Mouse (Mus musculus): ENCODE measurements around the gene Lck.

The Lck gene

GRCm38 (mm10) chr4:129584884-129585608 lies 11.6 kb upstream of the Lck start:
- DNase-seq (ENCODE audit: low spot score), result peak; percentile 72

GRCm38 (mm10) chr4:129584370-129584769 lies 10.9 kb upstream of the Lck start:
- DNase-seq (ENCODE audit: low spot score), result no peak

GRCm38 (mm10) chr4:129582251-129582650 lies 8.8 kb upstream of the Lck start:
- DNase-seq (ENCODE audit: low spot score), result no peak

GRCm38 (mm10) chr4:129580347-129580746 lies 6.9 kb upstream of the Lck start:
- no peak for DNase-seq (ENCODE audit: low spot score)

- DNase-seq (ENCODE audit: low spot score), result no peak
These were observed 5.0 kb upstream of the Lck start, which contains the start of gene Fam167b for GRCm38 (mm10) chr4:129578466-129578865. Fam167b (minus strand) TSS chr4:129578549.

GRCm38 (mm10) chr4:129577688-129578087 lies 4.2 kb upstream of the Lck start:
- no peak for DNase-seq (ENCODE audit: low spot score)

- DNase-seq (ENCODE audit: low spot score), result peak; percentile 45
These were observed 3.5 kb upstream of the Lck start for GRCm38 (mm10) chr4:129576863-129577491.

- DNase-seq (ENCODE audit: low spot score), result peak; percentile 75
These were observed 1.9 kb upstream of the Lck start for GRCm38 (mm10) chr4:129575171-129575844.

GRCm38 (mm10) chr4:129573093-129573370 lies 409 bp downstream of the Lck start:
- DNase-seq (ENCODE audit: low spot score), result no peak

GRCm38 (mm10) chr4:129572236-129573092 lies 977 bp downstream of the Lck start:
- no peak for DNase-seq (ENCODE audit: low spot score)

- DNase-seq (ENCODE audit: low spot score), result no peak
These were observed 1.8 kb downstream of the Lck start for GRCm38 (mm10) chr4:129571551-129572084.

- DNase-seq (ENCODE audit: low spot score), result no peak
These were observed 3.4 kb downstream of the Lck start for GRCm38 (mm10) chr4:129570028-129570427.

- DNase-seq (ENCODE audit: low spot score), result no peak
These were observed 5.1 kb downstream of the Lck start for GRCm38 (mm10) chr4:129568366-129568765.

GRCm38 (mm10) chr4:129565139-129565538 lies 8.3 kb downstream of the Lck start:
- DNase-seq (ENCODE audit: low spot score), result no peak

- DNase-seq (ENCODE audit: low spot score), result no peak
These were observed 9.7 kb downstream of the Lck start for GRCm38 (mm10) chr4:129563718-129564117.

GRCm38 (mm10) chr4:129561184-129561583 lies 12.3 kb downstream of the Lck start:
- DNase-seq (ENCODE audit: low spot score), result no peak

- no peak for DNase-seq (ENCODE audit: low spot score)
These were observed 15.0 kb downstream of the Lck start for GRCm38 (mm10) chr4:129558321-129558955.

GRCm38 (mm10) chr4:129557256-129557808 lies 16.1 kb downstream of the Lck start:
- peak; percentile 41 for DNase-seq (ENCODE audit: low spot score)

GRCm38 (mm10) chr4:129556532-129557223 lies 16.8 kb downstream of the Lck start:
- peak; percentile 87 for DNase-seq (ENCODE audit: low spot score)

- DNase-seq (ENCODE audit: low spot score), result no peak
These were observed 17.4 kb downstream of the Lck start for GRCm38 (mm10) chr4:129555862-129556531.

Measured in spleen, adult 12 weeks (tissue).